ENCODE assay signal across 9 mouse cellular contexts in genomic region chr11:98027785-98028184, GRCm38 (mm10). TPM values are rescaled to one million over a fixed set of nuclear protein-coding genes. Genes with fewer than 3 reads are reported as not detected.
DNase-seq lines count a peak whose midpoint lies in the region; ATAC-seq and TF ChIP-seq lines count a peak whose summit lies in the region.
"Had no signal": no experiment of that assay in that cellular context is flagged by ENCODE, and none has a peak within 500 bp of the region (broad histone marks: within the 10 kb centered on the region; RNA-seq: fewer than 3 reads in every experiment).

No protein-coding gene starts in this region.

- TF ChIP-seq EP300 in heart, postnatal 0 days (IDR thresholded peaks at IDR 0.05; ENCODE audit: low read depth): no peak

- no peak for DNase-seq in heart, postnatal 0 days (ENCODE audit: low spot score)
- DNase-seq in heart, adult 8-10 months (ENCODE audit: low spot score): no peak
- no peak for DNase-seq in natural killer cell, adult 2 months (ENCODE audit: low spot score in 2 of 2)
- DNase-seq in cerebellum, postnatal 25 days: no peak
- DNase-seq in urinary bladder, adult 2 months (ENCODE audit: low spot score): no peak

- TF ChIP-seq POLR2A in bone marrow macrophage, adult 2 months (IDR thresholded peaks at IDR 0.05; ENCODE audit: borderline replicate concordance, low read depth, low read length): no peak

- H3K36me3 ChIP-seq in heart, postnatal 0 days (replicated peaks; ENCODE audit: control insufficient read depth, insufficient read depth, low read length): peaks cover 32% of the 10 kb centered on the region
- H3K36me3 ChIP-seq in hindbrain, embryonic 13.5 days: peaks cover 33% of the 10 kb centered on the region
- H3K36me3 ChIP-seq in midbrain, embryonic 13.5 days: peaks cover 33% of the 10 kb centered on the region

- WGBS in heart, postnatal 0 days: 20% methylated on average over 7 of the region's 7 CpGs
- 25% methylated on average over 7 of the region's 7 CpGs for WGBS in hindbrain, embryonic 13.5 days
- 19% methylated on average over 7 of the region's 7 CpGs for WGBS in midbrain, embryonic 13.5 days

- no peaks in the 10 kb centered on the region for H3K9me3 ChIP-seq in heart, postnatal 0 days (replicated peaks; ENCODE audit: control insufficient read depth, low read length)
- H3K9me3 ChIP-seq in hindbrain, embryonic 13.5 days: no peaks in the 10 kb centered on the region
- no peaks in the 10 kb centered on the region for H3K9me3 ChIP-seq in midbrain, embryonic 13.5 days

- no peak for TF ChIP-seq CTCF in heart, postnatal 0 days (IDR thresholded peaks at IDR 0.05; ENCODE audit: low read depth)
- no peak for TF ChIP-seq CTCF in bone marrow macrophage, adult 2 months (IDR thresholded peaks at IDR 0.05; ENCODE audit: low read depth, low read length)

- no peaks in the 10 kb centered on the region for H3K27me3 ChIP-seq in heart, postnatal 0 days (ENCODE audit: control insufficient read depth, insufficient read depth, low read length)
- no peaks in the 10 kb centered on the region for H3K27me3 ChIP-seq in hindbrain, embryonic 13.5 days
- no peaks in the 10 kb centered on the region for H3K27me3 ChIP-seq in midbrain, embryonic 13.5 days

- no peak for ATAC-seq in heart, postnatal 0 days (ENCODE audit: insufficient read depth, low read depth)
- ATAC-seq in hindbrain, embryonic 13.5 days (ENCODE audit: low FRiP score): no peak
- ATAC-seq in midbrain, embryonic 13.5 days: no peak

- peak overlapping the region; percentile 98 for H3K9ac ChIP-seq in heart, postnatal 0 days (replicated peaks; ENCODE audit: low read depth, low read length)
- peak overlapping the region; percentile 100 for H3K9ac ChIP-seq in hindbrain, embryonic 13.5 days
- peak overlapping the region; percentile 100 for H3K9ac ChIP-seq in midbrain, embryonic 13.5 days (replicated peaks)

- H3K4me2 ChIP-seq in heart, postnatal 0 days (ENCODE audit: low read depth, low read length): peak overlapping the region; percentile 77
- H3K4me2 ChIP-seq in hindbrain, embryonic 13.5 days: peak overlapping the region; percentile 97
- H3K4me2 ChIP-seq in midbrain, embryonic 13.5 days (replicated peaks): peak overlapping the region; percentile 90

- H3K4me3 ChIP-seq in heart, postnatal 0 days (ENCODE audit: low read depth, low read length): peak overlapping the region; percentile 85
- H3K4me3 ChIP-seq in bone marrow macrophage, adult 2 months (ENCODE audit: insufficient read depth, low read length): peak overlapping the region; percentile 94
- H3K4me3 ChIP-seq in hindbrain, embryonic 13.5 days: peak overlapping the region; percentile 99
- H3K4me3 ChIP-seq in midbrain, embryonic 13.5 days (replicated peaks): peak overlapping the region; percentile 97

- no peak overlapping the region for H3K27ac ChIP-seq in heart, postnatal 0 days (ENCODE audit: low read depth)
- H3K27ac ChIP-seq in bone marrow macrophage, adult 2 months (ENCODE audit: insufficient read depth, low read depth, low read length): peak overlapping the region; percentile 78
- H3K27ac ChIP-seq in hindbrain, embryonic 13.5 days: no peak overlapping the region
- H3K27ac ChIP-seq in midbrain, embryonic 13.5 days: no peak overlapping the region

- peaks cover 5% of the 10 kb centered on the region; the same call in 1 of the 2 replicates for H3K4me1 ChIP-seq in heart, postnatal 0 days (ENCODE audit: control insufficient read depth, insufficient read depth)
- H3K4me1 ChIP-seq in bone marrow macrophage, adult 2 months (ENCODE audit: control insufficient read depth, insufficient read depth, low read length): peaks cover 24% of the 10 kb centered on the region
- peaks cover 32% of the 10 kb centered on the region for H3K4me1 ChIP-seq in hindbrain, embryonic 13.5 days (replicated peaks)
- H3K4me1 ChIP-seq in midbrain, embryonic 13.5 days (replicated peaks): peaks cover 30% of the 10 kb centered on the region

RNA-seq across cellular contexts. Expression of gene Rpl19, which starts 1.3 kb away (rescaled TPM):
- total RNA-seq in heart, postnatal 0 days (2014; rRNA removed; ENCODE audit: low replicate concordance): 604 and 622 TPM in 2 replicates
- 588 TPM in 2 replicates for polyA plus RNA-seq in heart, postnatal 0 days (2015; fragmentation: Nextera tagmentation; extraction: Ambion mirVana)
- total RNA-seq in heart, adult 8-10 months (2022): 100 to 1,000 TPM; 503 to 616 (median 589) TPM
- polyA plus RNA-seq in bone marrow macrophage, adult 2 months (2012; ENCODE audit: insufficient read depth, insufficient read length, missing spikeins): 1,270 and 1,466 TPM in 2 replicates
- 689 and 706 TPM in 2 replicates for polyA plus RNA-seq in hindbrain, embryonic 13.5 days (2015; fragmentation: Nextera tagmentation; extraction: Ambion mirVana)
- 699 and 710 TPM in 2 replicates for polyA plus RNA-seq in midbrain, embryonic 13.5 days (2015; fragmentation: Nextera tagmentation; extraction: Ambion mirVana)
- polyA plus RNA-seq in urinary bladder, adult 2 months (2012; rRNA removed): 1,600 and 1,809 TPM in 2 replicates

RNA-seq across cellular contexts. Expression of gene Cacnb1, which starts 5.0 kb away (rescaled TPM):
- total RNA-seq in heart, postnatal 0 days (2014; rRNA removed; ENCODE audit: low replicate concordance): 5.5 and 6.2 TPM in 2 replicates
- polyA plus RNA-seq in heart, postnatal 0 days (2015; fragmentation: Nextera tagmentation; extraction: Ambion mirVana): 4.8 and 5.2 TPM in 2 replicates
- total RNA-seq in heart, adult 8-10 months (2022): 1 to 10 TPM; 6.2 to 8.5 (median 6.5) TPM
- polyA plus RNA-seq in bone marrow macrophage, adult 2 months (2012; ENCODE audit: insufficient read depth, insufficient read length, missing spikeins): 9.6 and 9.7 TPM in 2 replicates
- 51.6 and 57.4 TPM in 2 replicates for polyA plus RNA-seq in hindbrain, embryonic 13.5 days (2015; fragmentation: Nextera tagmentation; extraction: Ambion mirVana)
- polyA plus RNA-seq in midbrain, embryonic 13.5 days (2015; fragmentation: Nextera tagmentation; extraction: Ambion mirVana): 49.8 and 51.8 TPM in 2 replicates
- 12.1 and 12.4 TPM in 2 replicates for polyA plus RNA-seq in urinary bladder, adult 2 months (2012; rRNA removed)
- total RNA-seq: common myeloid progenitor, adult 5-6 weeks had no signal

RNA-seq across cellular contexts. Expression of gene Stac2, which starts 25.5 kb away (rescaled TPM):
- 0.15 TPM in 1 of 2 replicates, not detected in the other for total RNA-seq in heart, postnatal 0 days (2014; rRNA removed; ENCODE audit: low replicate concordance)
- polyA plus RNA-seq in heart, postnatal 0 days (2015; fragmentation: Nextera tagmentation; extraction: Ambion mirVana): 0.04 and 0.11 TPM in 2 replicates
- under 1 TPM; 0.16 to 0.23 (median 0.19) TPM for total RNA-seq in heart, adult 8-10 months (2022)
- 4.1 and 4.3 TPM in 2 replicates for polyA plus RNA-seq in bone marrow macrophage, adult 2 months (2012; ENCODE audit: insufficient read depth, insufficient read length, missing spikeins)
- polyA plus RNA-seq in hindbrain, embryonic 13.5 days (2015; fragmentation: Nextera tagmentation; extraction: Ambion mirVana): 4.2 and 5.2 TPM in 2 replicates
- 1.6 and 1.7 TPM in 2 replicates for polyA plus RNA-seq in midbrain, embryonic 13.5 days (2015; fragmentation: Nextera tagmentation; extraction: Ambion mirVana)
- polyA plus RNA-seq in urinary bladder, adult 2 months (2012; rRNA removed): 0.14 and 0.41 TPM in 2 replicates
- total RNA-seq: common myeloid progenitor, adult 5-6 weeks had no signal

RNA-seq across cellular contexts. Expression of gene Arl5c, which starts 31.8 kb away (rescaled TPM):
- 4.3 TPM in 1 of 2 replicates, not detected in the other for total RNA-seq in heart, postnatal 0 days (2014; rRNA removed; ENCODE audit: low replicate concordance)
- 2.9 TPM in 2 replicates for polyA plus RNA-seq in heart, postnatal 0 days (2015; fragmentation: Nextera tagmentation; extraction: Ambion mirVana)
- under 1 TPM; 0.22 to 0.87 (median 0.45) TPM for total RNA-seq in heart, adult 8-10 months (2022)
- 128 and 134 TPM in 2 replicates for polyA plus RNA-seq in bone marrow macrophage, adult 2 months (2012; ENCODE audit: insufficient read depth, insufficient read length, missing spikeins)
- polyA plus RNA-seq in hindbrain, embryonic 13.5 days (2015; fragmentation: Nextera tagmentation; extraction: Ambion mirVana): 10.7 TPM in 2 replicates
- 8.0 and 10.5 TPM in 2 replicates for polyA plus RNA-seq in midbrain, embryonic 13.5 days (2015; fragmentation: Nextera tagmentation; extraction: Ambion mirVana)
- polyA plus RNA-seq in urinary bladder, adult 2 months (2012; rRNA removed): 3.2 and 3.9 TPM in 2 replicates

RNA-seq across cellular contexts. Expression of gene Plxdc1, which starts 41.5 kb away (rescaled TPM):
- total RNA-seq in heart, postnatal 0 days (2014; rRNA removed; ENCODE audit: low replicate concordance): 0.39 and 2.6 TPM in 2 replicates
- polyA plus RNA-seq in heart, postnatal 0 days (2015; fragmentation: Nextera tagmentation; extraction: Ambion mirVana): 2.1 TPM in 2 replicates
- total RNA-seq in heart, adult 8-10 months (2022): 1 to 10 TPM; 2.7 to 4.5 (median 3.4) TPM
- 25.5 and 30.4 TPM in 2 replicates for polyA plus RNA-seq in bone marrow macrophage, adult 2 months (2012; ENCODE audit: insufficient read depth, insufficient read length, missing spikeins)
- 0.60 and 0.89 TPM in 2 replicates for polyA plus RNA-seq in hindbrain, embryonic 13.5 days (2015; fragmentation: Nextera tagmentation; extraction: Ambion mirVana)
- polyA plus RNA-seq in midbrain, embryonic 13.5 days (2015; fragmentation: Nextera tagmentation; extraction: Ambion mirVana): 0.38 and 0.63 TPM in 2 replicates
- polyA plus RNA-seq in urinary bladder, adult 2 months (2012; rRNA removed): 3.6 and 5.3 TPM in 2 replicates
